Mouse (Mus musculus) forebrain, embryonic 14.5 days (tissue): ENCODE measurements around the gene Pip4k2b. TPM values are rescaled to one million over a fixed set of nuclear protein-coding genes. Genes with fewer than 3 reads are reported as not detected.

ENCODE experiments used
- microRNA-seq: library from miRNA; unstranded; fragments of <30 nt; microRNA quantifications from one replicate; pipeline ENCODE4, GENCODE M21; 2016
- polyA plus RNA-seq: library from polyadenylated mRNA; unstranded; fragments of >200 nt; fragmentation: Nextera tagmentation; extraction: Ambion mirVana; gene quantifications from 2 replicates; pipeline ENCODE4 v1.2.1, GENCODE M21; 2014

The Pip4k2b gene
- polyA plus RNA-seq, 1 experiment from 2014 or later = 6.9 TPM

Small RNA genes within 50 kb of the gene (microRNA-seq; reads per million reads assigned to microRNA genes)
- not detected for gene Mir6927
- gene Mir8102 = 0.66 reads per million

Other genes with a start within 250 kb of the Pip4k2b start
- 0.40 TPM in 1 of 2 replicates, not detected in the other for gene 4933428G20Rik, start 244.4 kb downstream of the Pip4k2b start, polyA plus RNA-seq
- 5.6 and 6.4 TPM in 2 replicates for gene Srcin1, start 168.5 kb downstream of the Pip4k2b start, polyA plus RNA-seq
- gene Epop, start 115.0 kb downstream of the Pip4k2b start, polyA plus RNA-seq = 2.5 and 3.3 TPM in 2 replicates
- 5.0 and 5.9 TPM in 2 replicates for gene Mllt6, start 81.3 kb downstream of the Pip4k2b start, polyA plus RNA-seq
- 17.3 and 19.5 TPM in 2 replicates for gene Cisd3, start 58.9 kb downstream of the Pip4k2b start, polyA plus RNA-seq
- 17.6 and 21.9 TPM in 2 replicates for gene Pcgf2, start 44.2 kb downstream of the Pip4k2b start, polyA plus RNA-seq
- gene Psmb3, start 41.3 kb downstream of the Pip4k2b start, polyA plus RNA-seq = 530 and 674 TPM in 2 replicates
- gene Cwc25, start 21.9 kb upstream of the Pip4k2b start, polyA plus RNA-seq = 9.9 and 11.1 TPM in 2 replicates
- 0.50 TPM in 1 of 2 replicates, not detected in the other for gene 1700001P01Rik, start 31.2 kb upstream of the Pip4k2b start, polyA plus RNA-seq
- 348 and 451 TPM in 2 replicates for gene Rpl23, start 37.7 kb upstream of the Pip4k2b start, polyA plus RNA-seq
- 77.6 and 94.6 TPM in 2 replicates for gene Lasp1, start 54.3 kb upstream of the Pip4k2b start, polyA plus RNA-seq
- gene B230217C12Rik, start 96.1 kb upstream of the Pip4k2b start, polyA plus RNA-seq = 20.3 and 21.5 TPM in 2 replicates
- 0.40 and 0.65 TPM in 2 replicates for gene Fbxo47, start 139.4 kb upstream of the Pip4k2b start, polyA plus RNA-seq
- gene Plxdc1, start 241.7 kb upstream of the Pip4k2b start, polyA plus RNA-seq = 0.48 and 0.84 TPM in 2 replicates